Mouse (Mus musculus) heart, postnatal 36 days (tissue): Measurements from ENCODE around the gene Saxo2. TPM values are rescaled to one million over a fixed set of nuclear protein-coding genes. Genes with fewer than 3 reads are reported as not detected.

ENCODE experiments used
- DNase-seq, 2 experiments: peaks; one replicate each; pipeline ENCODE4 v3.0.0; 2021 to 2022
- intact Hi-C: fragments of 180-260 bp; cut with DNase I; formaldehyde crosslinking; loops from one replicate; pipeline ENCODE4 v1.15.1; 2025
- total RNA-seq, 2 experiments: library from RNA; stranded (reverse); gene quantifications; 2 replicates each; pipeline ENCODE4 v1.2.3; 2021

Saxo2 gene
- 1 to 10 TPM; 1.2 to 2.7 TPM for total RNA-seq

DNA sequence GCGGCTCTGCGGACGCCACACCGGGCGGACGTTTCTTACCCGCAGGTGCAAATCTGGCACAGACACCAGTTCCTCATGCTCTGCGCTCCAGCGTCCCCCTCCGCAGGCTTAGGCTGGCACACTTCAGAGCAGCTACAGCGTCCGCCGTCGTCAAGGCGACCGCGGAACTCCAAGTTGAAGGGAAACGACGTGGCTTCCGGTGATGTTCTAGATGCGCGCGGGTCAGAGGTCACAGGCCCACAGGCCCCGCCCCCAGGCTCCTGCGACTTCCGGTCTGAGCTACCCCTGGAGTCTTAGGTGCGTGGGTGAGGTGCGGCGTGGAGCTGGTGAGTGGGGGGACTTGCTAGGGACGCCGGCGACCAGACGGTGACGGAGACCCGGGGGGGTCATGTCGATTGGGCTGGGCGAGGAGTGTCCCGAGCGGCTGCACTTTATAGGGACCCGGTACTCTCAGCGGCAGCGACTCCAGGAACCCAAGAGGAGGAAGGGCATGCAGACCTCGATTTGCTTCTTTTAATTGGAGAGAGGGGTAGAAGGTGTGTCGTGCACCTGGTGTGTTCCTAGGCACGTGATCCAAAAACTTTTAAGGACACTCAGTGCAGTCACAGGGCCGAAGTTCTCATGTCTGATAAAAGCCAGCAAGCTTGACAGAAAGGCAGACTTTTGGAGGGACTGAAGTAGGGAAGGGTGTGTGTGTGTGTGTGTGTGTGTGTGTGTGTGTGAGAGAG, at the start of gene Saxo2, which contains the start of gene Efl1:
Gene Saxo2, minus strand, starts transcription at position 176 of the 728 bp plus-strand sequence.
Gene Efl1, plus strand, starts transcription at position 262 of the 728 bp plus-strand sequence.
- intact Hi-C loops, result loop anchor here (10.0 kb wide), 1 partner anchor 314 kb away; the partner anchor contains the start of gene Adamtsl3
- peak; percentile 90 to 94 for DNase-seq

DNA sequence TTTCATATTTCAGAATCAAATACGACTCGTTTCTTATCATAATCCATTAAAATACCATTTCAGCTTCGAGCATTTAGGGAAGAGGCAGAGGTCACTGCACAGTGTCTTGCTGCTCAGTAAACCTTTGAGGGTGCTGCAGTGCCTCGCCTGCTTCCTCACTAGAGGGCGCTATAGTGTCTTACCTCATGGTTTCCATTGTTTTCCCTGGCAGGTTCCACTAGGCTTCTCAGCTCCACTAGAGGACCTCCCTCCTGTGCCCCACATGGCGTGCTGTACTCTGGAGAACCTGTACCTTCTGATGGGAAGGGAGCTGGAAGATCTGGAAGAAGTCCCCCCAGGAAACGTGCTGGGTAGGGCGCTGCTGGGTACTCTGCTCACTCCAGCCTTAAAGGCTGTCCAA, 49.3 kb upstream of the Saxo2 start:
- no peak for DNase-seq
- intact Hi-C loops, result no loop called here

DNA sequence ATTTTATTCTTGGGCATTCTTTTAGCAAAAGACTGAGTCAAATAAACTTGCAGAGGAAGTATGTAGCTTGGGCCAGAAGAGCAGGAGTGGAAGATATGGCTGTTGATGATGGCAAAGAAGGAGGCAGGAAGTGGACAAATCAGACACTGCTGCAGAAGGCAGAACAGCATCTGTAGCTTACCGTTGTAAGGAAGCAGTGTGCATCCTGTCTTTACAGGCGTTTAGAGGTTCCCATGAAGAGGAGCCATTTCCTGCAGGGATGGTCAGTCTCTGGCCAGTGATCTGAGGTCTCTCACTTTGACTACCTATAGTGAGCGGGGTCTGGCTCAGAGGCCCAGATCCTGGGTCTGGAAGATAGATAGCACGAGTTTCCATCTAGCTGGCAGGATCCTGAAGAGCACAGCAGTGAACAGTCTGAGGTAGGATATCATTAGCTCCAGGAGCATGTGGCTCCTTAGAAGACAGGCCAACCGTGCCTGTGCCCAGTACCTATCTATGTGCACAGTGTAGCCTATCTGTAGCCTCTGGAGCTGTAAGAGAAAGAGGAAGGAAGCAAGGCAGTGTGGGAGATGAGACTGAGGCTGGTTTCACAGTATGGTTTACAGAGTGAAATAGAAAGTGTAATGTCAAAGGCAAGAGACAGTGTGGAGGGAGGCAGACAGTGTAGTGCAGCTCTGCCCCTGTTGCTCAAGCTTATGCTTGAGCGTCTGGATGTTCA, 42.9 kb upstream of the Saxo2 start:
- DNase-seq, result no peak
- intact Hi-C loops, result no loop called here

DNA sequence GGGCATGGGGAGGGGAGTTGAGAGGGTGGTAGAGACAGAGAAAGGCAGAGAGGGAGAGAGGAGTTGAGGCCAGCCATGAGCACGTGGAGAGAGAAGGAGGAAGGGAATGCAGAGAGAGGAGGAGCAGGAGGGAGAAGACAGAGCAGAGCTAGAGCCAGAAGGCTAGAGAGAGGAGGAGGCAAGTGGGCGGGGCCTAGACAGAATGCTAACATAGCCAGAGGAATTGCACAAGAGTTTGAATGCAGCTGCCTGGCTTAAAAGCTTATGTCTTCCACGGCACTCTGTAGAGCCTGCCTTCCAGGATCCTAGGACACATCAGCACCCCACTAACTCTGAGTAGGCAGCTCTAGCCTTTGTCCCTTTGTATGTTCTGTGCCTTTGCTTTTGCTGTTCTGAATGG, 40.4 kb upstream of the Saxo2 start:
- peak; percentile 28 to 39 for DNase-seq
- intact Hi-C loops, result no loop called here

DNA sequence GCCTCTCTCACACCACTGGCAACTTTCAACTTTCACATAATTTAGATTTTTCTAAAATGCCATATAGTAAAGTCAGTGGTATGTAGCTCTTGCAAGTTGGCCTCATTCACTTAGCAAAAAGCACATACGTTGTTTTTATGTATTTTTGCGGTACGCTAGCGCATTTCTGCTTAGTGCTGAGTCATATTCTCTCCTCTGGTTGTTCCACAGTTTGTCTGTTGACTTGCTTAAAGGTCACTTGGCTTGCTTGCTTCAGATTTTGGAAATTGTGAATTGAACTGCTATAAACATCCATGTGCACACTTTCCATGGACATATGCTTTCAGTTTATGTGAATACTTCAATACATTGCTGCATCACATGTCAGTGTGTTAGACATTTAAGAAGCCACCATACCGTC, 31.6 kb upstream of the Saxo2 start:
- intact Hi-C loops, result no loop called here
- no peak for DNase-seq

DNA sequence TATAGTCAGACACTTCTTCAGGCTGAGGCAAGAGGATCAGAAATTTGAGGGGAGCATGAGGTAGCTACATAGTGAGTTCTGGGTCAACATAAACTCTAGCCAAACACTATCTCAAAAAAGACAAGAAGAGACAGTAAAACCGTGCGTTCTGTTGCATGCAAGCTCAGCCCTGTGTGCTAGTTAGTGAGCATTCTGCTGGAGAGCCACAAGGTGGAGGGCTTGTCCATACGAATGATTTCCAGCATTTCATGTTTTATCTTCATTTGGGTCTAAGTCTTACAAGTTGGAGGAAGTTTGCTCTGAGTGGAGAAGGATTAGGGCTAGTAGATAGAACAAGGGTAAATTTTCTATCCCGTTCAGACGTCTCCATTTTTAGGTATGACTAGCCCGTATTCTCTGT, 28.5 kb upstream of the Saxo2 start:
- intact Hi-C loops, result no loop called here
- no peak for DNase-seq

DNA sequence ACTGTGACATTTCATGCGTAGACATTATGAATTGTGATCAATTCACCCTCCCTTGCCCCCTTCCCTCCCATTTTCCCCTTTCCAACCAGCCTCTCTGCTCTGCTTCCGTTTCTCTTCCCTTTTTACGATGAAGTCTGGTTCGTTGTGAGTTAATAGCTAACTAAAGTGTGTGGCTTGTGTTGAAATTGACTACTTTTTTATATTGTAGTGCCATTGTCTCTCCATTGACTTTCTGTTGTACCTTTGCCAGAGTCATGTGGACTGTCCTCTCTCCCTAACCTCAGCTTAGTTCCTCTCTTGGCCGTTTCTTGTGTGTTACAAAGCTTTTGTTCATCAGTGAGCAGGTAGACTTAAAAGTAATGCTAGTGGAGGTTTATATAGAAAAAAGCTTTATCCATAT, 27.7 kb upstream of the Saxo2 start:
- intact Hi-C loops, result no loop called here
- no peak for DNase-seq

DNA sequence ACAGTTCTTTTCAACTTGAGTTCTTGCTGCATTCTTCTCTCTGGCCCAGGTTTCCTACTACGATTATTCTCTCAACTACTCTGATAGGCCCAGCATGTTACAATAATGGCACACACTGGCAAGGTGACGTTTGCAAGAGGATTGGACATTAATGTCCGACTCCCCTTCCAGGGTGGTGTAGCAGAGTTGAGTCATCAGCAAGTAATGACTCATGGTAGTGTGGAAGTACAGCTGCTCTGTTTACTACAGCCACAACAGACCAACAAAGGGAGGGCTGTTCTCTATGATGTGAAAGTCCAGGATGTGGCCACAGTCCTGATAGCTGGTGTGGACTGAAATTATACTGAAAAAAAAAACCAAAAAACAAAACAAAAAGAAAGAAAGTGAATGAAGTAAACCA, 16.3 kb upstream of the Saxo2 start:
- no peak for DNase-seq

DNA sequence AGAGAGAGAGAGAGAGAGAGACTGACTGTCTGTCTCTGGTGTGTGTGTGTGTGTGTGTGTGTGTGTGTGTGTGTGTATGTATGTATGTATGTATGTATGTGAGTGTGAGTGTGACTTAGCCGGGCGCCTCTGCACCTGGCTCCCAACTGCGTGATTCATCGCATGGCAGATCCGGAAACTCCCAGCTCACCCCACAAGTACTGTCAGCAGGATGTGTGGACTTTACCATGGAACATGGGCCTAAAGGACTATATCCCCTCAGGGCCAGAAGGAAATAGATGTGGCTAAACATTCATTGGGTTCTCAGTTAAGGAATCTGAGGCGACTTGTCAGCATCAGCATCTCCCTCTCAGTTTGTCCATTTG, 735 bp upstream of the Saxo2 start:
- intact Hi-C loops, result loop anchor here (10.0 kb wide), 1 partner anchor 314 kb away; the partner anchor contains the start of gene Adamtsl3
- no peak for DNase-seq

More for the DNA sequence above, 16.3 kb upstream of the Saxo2 start:
- intact Hi-C loops, result no loop called here

DNA sequence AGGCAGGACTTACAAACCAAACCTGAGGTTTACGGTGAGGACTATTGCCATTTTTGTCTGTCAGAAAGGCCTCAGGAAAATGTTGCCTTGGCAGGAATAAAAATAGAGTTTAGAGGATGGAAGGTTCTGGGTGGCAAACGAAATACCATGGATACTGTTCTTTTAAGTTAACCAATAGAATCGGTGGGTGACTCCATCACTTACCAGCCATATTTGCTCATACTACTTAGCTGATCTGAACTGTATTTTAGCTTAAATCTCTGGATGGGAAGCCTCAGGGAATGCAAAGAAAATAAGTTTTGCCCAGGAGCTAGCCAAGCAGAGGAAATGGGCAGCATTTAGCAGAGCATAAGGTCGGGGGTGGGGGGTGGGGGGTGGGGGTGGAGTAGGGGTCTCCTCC, 419 bp downstream of the Saxo2 start:
- intact Hi-C loops, result loop anchor here (10.0 kb wide), 1 partner anchor 313 kb away; the partner anchor contains the start of gene Adamtsl3
- no peak for DNase-seq

DNA sequence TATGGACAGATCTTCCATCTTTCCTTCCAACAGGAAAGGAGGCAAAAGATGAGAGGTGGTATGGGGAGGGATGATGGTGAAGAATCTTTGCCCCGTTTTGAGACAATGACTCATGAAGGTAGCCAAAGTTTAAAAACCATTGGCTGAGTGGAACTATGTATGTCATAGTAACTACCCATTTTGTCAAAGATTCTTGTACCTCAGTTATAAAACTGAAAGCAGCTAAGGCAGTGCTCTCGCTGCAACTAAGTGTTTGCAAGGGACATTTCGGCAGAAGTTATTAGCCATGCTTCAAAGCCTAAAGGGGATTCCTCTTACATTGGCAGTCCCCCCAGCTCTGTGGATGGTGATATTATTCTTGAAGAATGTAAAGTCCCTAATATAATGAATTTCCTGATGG, 1.1 kb downstream of the Saxo2 start:
- DNase-seq, result no peak
- intact Hi-C loops, result loop anchor here (10.0 kb wide), 1 partner anchor 312 kb away; the partner anchor contains the start of gene Adamtsl3

DNA sequence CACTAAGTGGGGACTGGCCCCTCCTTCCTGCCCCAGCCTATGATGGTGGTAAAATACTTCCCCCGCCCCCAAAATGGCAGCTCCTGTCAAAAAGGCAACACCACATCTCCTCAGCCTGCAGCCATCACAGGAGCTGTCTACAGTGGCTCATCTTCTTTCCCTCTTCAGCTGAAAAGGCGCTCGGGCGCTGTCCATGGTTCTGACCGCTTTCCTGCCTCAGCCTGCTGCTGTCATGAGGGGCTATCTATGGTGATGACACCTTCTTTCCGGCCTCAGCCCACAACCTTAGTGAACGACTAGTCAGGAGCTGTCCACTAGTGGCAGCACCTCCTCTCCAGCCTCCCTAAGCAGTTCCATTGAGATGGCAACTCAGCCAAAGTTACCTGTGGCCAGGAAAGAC, 23.0 kb downstream of the Saxo2 start:
- intact Hi-C loops, result no loop called here
- peak; percentile 27 to 53 for DNase-seq

DNA sequence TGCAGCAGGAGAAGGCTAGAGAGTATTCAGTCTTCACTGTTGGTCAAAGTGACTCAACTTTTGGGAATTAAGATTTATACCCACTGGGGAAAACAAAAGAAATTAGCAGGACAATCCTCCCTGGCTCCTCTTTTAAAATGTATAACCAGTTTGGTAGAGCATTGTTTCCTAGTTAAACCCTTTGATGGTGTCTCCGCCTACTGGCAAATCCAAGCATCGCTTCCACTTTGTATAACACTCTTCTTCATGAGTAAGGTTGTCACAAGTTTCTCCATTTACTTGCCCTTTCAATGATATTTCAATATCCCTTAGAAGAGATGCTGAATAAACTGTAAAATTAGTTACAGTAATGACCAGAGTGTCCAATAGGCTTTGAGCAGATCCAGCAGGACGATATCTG, 38.7 kb downstream of the Saxo2 start:
- DNase-seq, result no peak

DNA sequence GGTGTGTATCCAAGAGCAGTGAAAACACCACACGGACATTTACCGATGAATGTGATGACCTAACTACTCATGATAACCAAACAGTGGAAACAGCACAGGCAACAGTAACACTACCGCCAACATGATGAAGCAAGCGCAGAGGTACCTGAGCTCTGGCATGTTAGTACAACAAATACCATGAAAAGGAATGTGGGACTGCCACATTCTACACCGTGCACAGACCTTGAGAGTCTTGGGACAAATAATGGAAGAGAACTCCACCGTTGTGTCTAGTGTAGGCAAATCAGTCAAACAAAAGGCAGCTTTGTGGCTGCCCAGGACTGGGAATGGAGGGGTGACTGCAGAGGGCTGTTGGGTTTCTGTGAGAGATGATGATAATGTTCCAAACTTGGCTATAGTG, 42.9 kb downstream of the Saxo2 start:
- no peak for DNase-seq
- intact Hi-C loops, result no loop called here

More for the DNA sequence above, 38.7 kb downstream of the Saxo2 start:
- intact Hi-C loops, result no loop called here

DNA sequence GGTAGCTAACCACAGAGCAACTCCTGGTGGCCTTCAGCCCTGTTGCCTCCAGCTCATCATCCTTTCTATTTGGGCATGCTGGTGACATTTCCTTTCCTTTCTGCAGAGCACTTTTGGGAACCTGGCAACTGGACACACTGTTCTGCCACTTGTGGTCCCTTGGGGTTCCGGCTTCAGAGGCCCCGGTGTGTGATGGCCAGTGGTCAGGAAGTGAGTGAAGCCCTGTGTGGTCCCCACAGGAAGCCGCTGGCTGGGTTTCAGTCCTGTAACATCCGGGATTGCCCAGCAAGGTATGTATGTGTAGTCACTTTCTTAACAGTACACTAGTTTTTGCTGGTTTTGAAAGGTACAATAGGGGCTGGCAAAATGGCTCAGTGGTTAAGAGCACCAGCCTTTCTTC, 46.3 kb downstream of the Saxo2 start:
- intact Hi-C loops, result no loop called here
- no peak for DNase-seq

DNA sequence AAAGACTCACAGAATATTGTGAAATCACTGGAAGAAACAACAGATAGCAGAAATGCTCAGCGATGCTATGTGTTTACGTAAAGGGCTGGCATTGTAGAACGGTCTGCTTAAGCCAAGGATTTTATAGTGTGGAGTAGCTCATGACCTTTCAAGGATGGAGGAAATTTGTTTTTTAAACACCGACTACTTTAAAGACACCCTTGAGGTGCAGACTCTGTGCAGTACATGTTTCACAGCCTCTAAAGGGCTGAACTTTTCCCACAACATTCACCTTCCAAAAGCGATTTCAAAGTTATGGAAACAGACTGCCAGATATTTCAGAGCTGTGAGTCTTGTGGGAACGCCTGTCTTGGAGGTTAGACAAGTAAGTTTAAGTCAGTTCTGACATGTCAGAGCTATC, 57.4 kb downstream of the Saxo2 start:
- intact Hi-C loops, result no loop called here
- DNase-seq, result no peak

Other genes starting within 250 kb of the Saxo2 start
- 10 to 100 TPM in 1 of 2 experiments, 1 to 10 TPM in 1; 9.8 to 10.5 TPM for gene Efl1, start 86 bp upstream of the Saxo2 start, total RNA-seq
- 1 to 10 TPM; 1.9 to 2.2 TPM for gene Mex3b, start 218.8 kb upstream of the Saxo2 start, total RNA-seq